Mouse (Mus musculus): ENCODE measurements around the gene Hs3st3a1.

DNA sequence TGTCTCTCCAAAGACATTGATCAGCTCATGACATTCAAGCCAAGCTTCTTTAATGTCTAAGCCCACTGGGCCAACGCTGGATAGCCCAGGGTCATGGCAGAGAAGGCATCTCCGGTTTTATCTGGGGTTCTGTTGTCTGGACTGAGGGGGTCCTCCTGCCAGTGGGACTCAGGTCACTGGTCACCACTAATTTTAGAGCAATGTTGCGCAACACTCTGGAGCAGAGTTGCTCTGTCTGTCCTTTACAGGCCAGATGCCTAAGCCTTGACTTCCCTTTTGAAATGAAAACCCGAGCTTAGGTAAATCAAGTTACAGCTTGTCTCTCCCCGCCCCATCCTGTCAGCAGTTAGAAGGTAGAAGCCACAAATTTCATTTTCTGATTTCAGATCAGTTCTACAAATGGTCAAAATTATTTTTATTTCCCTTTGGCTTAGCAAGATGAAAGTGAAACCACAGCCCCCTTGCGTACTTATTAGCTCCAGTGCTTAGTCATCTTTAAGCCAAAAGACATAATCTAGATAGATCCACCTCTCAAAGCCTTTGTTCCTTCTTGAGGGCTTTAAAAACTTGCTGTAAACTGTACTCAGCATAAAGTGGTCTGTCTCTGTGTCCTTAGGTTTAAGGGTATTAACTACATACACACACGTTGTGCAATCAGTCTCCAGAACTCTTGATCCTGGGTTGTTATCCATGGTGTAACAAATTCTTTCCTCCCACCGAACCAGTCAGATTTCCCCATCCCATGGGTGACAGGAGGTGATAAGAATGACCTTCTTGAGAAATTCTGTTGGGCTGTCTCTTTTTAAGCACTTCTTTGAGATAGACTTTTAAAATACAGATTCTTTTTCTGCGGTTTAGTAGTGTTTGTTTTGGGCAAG is 81.8 kb downstream of the Hs3st3a1 start:
- TF ChIP-seq CTCF (IDR thresholded peaks at IDR 0.05; ENCODE audit: low read depth, low read length) (no peak), POLR2A (IDR thresholded peaks at IDR 0.05; ENCODE audit: borderline replicate concordance, low read depth, low read length) (no peak)

Data from bone marrow macrophage, adult 2 months (primary cell).